Mouse (Mus musculus): Measurements from ENCODE around the gene Mettl7a3.
"Not testable (repeated sequence)": the region's sequence is repeated elsewhere in the genome, so short reads cannot be mapped to it uniquely, and the experiment has no call there.

Gene Mettl7a3

GRCm38 (mm10) chr15:100334629-100335028 lies at the start of gene Mettl7a3:
Gene Mettl7a3 (plus strand): TSS chr15:100334929.
- DNase-seq = peak in 1 of 2 experiments; percentile 40

GRCm38 (mm10) chr15:100288980-100289379 lies 45.7 kb upstream of the Mettl7a3 start:
- DNase-seq = no peak

- no peak for DNase-seq
Measured at GRCm38 (mm10) chr15:100290858-100291257, 43.9 kb upstream of the Mettl7a3 start.

- no peak for DNase-seq
Measured at GRCm38 (mm10) chr15:100292326-100292725, 42.4 kb upstream of the Mettl7a3 start.

- DNase-seq = no peak
Measured at GRCm38 (mm10) chr15:100297856-100298255, 36.9 kb upstream of the Mettl7a3 start.

- DNase-seq = no peak
Measured at GRCm38 (mm10) chr15:100300499-100300898, 34.2 kb upstream of the Mettl7a3 start.

GRCm38 (mm10) chr15:100301556-100301955 lies 33.2 kb upstream of the Mettl7a3 start:
- no peak for DNase-seq

- no peak for DNase-seq
Measured at GRCm38 (mm10) chr15:100303428-100304018, 31.2 kb upstream of the Mettl7a3 start.

- peak; percentile 89 for DNase-seq
Measured at GRCm38 (mm10) chr15:100304019-100304991, 30.4 kb upstream of the Mettl7a3 start, which contains the start of gene Mettl7a1. Gene Mettl7a1 (plus strand): TSS chr15:100304140.

GRCm38 (mm10) chr15:100306201-100306600 lies 28.5 kb upstream of the Mettl7a3 start:
- DNase-seq = no peak

- DNase-seq = peak; percentile 47 to 62
Measured at GRCm38 (mm10) chr15:100307438-100308096, 27.2 kb upstream of the Mettl7a3 start.

- DNase-seq = no peak
Measured at GRCm38 (mm10) chr15:100312346-100312745, 22.4 kb upstream of the Mettl7a3 start.

- no peak for DNase-seq
Measured at GRCm38 (mm10) chr15:100314448-100315145, 20.1 kb upstream of the Mettl7a3 start.

- DNase-seq = not testable (repeated sequence)
Measured at GRCm38 (mm10) chr15:100318014-100318671, 16.6 kb upstream of the Mettl7a3 start.

GRCm38 (mm10) chr15:100319884-100320283 lies 14.8 kb upstream of the Mettl7a3 start:
- no peak for DNase-seq

- DNase-seq = no peak
Measured at GRCm38 (mm10) chr15:100320295-100320905, 14.3 kb upstream of the Mettl7a3 start.

- DNase-seq = peak; percentile 75 to 82
Measured at GRCm38 (mm10) chr15:100321134-100321533, 13.6 kb upstream of the Mettl7a3 start.

GRCm38 (mm10) chr15:100324021-100324591 lies 10.6 kb upstream of the Mettl7a3 start:
- DNase-seq = no peak

- no peak for DNase-seq
Measured at GRCm38 (mm10) chr15:100325235-100325634, 9.5 kb upstream of the Mettl7a3 start.

GRCm38 (mm10) chr15:100328089-100328488 lies 6.6 kb upstream of the Mettl7a3 start:
- not testable (repeated sequence) for DNase-seq

- not testable (repeated sequence) for DNase-seq
Measured at GRCm38 (mm10) chr15:100329336-100329735, 5.4 kb upstream of the Mettl7a3 start.

Data from cerebellum, postnatal 14 days (tissue).